Mouse (Mus musculus) hindbrain, embryonic 14.5 days (tissue): ENCODE measurements around the gene Txnrd2. TPM values are rescaled to one million over a fixed set of nuclear protein-coding genes. Genes with fewer than 3 reads are reported as not detected.

Experiments
- ATAC-seq: fragments of 200-750 bp; cut with Nextera tagmentation; 2 replicates; pipeline ENCODE4 v1.8.0; 2017; ENCODE audit warnings: moderate number of reproducible peaks, mild to moderate bottlenecking, moderate TSS enrichment, moderate library complexity; ENCODE audit not compliant: low FRiP score
- DNase-seq: peaks from one replicate; pipeline ENCODE4 v3.0.0-alpha.2; 2015; ENCODE audit warnings: low spot score
- H3K27ac ChIP-seq: fragments of 300-500 bp; sonication (generic); 2 replicates; pipeline ENCODE4 v1.5.1; 2014; ENCODE audit warnings: mild to moderate bottlenecking, moderate library complexity
- H3K27me3 ChIP-seq: fragments of 300-500 bp; sonication (generic); 2 replicates; pipeline ENCODE4 v1.6.1; 2014; ENCODE audit warnings: mild to moderate bottlenecking, low read length, mixed read lengths; ENCODE audit not compliant: control insufficient read depth, insufficient read depth
- H3K36me3 ChIP-seq: fragments of 300-500 bp; sonication (generic); replicated peaks from 2 replicates; pipeline ENCODE4 v1.6.1; 2014; ENCODE audit not compliant: control insufficient read depth, insufficient read depth
- H3K4me1 ChIP-seq: fragments of 300-500 bp; sonication (generic); replicated peaks from 2 replicates; pipeline ENCODE4 v1.6.1; 2014; ENCODE audit warnings: antibody characterized with exemption, low read length, mixed read lengths; ENCODE audit not compliant: control insufficient read depth, insufficient read depth
- H3K4me2 ChIP-seq: fragments of 300-500 bp; sonication (generic); replicated peaks from 2 replicates; pipeline ENCODE4 v1.6.1; 2014; ENCODE audit warnings: mild to moderate bottlenecking, moderate library complexity
- H3K4me3 ChIP-seq: fragments of 300-500 bp; sonication (generic); replicated peaks from 2 replicates; pipeline ENCODE4 v1.5.1; 2014; ENCODE audit warnings: mild to moderate bottlenecking, low read length
- H3K9ac ChIP-seq: fragments of 300-500 bp; sonication (generic); 2 replicates; pipeline ENCODE4 v1.6.1; 2014
- H3K9me3 ChIP-seq: fragments of 300-500 bp; sonication (generic); 2 replicates; pipeline ENCODE4 v1.6.1; 2016; ENCODE audit warnings: low read length; ENCODE audit not compliant: control insufficient read depth
- WGBS: fragments of 180-500 bp; shearing (Covaris S2); extraction: QIAGEN DNeasy Blood & Tissue Kit; methylation state at CpG from one replicate; pipeline ENCODE4 v1.1.7; 2014; 5-methylcytosine and 5-hydroxymethylcytosine counted together
- polyA plus RNA-seq: library from polyadenylated mRNA; unstranded; fragments of >200 nt; fragmentation: Nextera tagmentation; extraction: Ambion mirVana; gene quantifications from 2 replicates; pipeline ENCODE4 v1.2.1, GENCODE M21; 2014

Txnrd2 gene
- polyA plus RNA-seq, 1 experiment from 2014 or later: 26.0 TPM

DNA sequence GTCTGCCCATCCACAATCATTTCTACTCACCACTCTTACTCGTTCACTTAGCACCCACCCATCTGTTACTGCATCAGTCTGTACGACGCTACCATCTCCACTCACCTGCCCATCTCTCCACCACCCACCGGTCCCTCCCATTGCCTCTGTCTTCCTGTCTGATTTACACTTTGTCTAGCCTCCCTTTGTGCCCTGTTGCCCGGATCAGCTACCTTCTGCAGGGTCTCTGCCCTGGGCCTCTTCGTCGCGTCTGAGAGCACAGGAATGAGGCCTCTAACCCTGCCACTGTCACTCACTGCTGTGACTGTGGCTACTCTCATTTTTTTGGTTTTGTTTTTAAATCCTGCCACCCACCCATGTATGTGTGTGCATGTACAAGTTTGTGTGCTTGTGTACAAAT is 41.5 kb upstream of the Txnrd2 start:
- Histone ChIP-seq H3K9me3 (no peaks in the 10 kb centered on the region), H3K4me2 (no peak overlapping the region), H3K27me3 (no peaks in the 10 kb centered on the region), H3K27ac (no peak overlapping the region), H3K4me3 (no peak overlapping the region), H3K36me3 (no peaks in the 10 kb centered on the region), H3K4me1 (peaks cover 58% of the 10 kb centered on the region), H3K9ac (no peak overlapping the region)
- no peak for DNase-seq
- WGBS: 52% methylated on average over 8 of the region's 8 CpGs
- ATAC-seq: no peak

DNA sequence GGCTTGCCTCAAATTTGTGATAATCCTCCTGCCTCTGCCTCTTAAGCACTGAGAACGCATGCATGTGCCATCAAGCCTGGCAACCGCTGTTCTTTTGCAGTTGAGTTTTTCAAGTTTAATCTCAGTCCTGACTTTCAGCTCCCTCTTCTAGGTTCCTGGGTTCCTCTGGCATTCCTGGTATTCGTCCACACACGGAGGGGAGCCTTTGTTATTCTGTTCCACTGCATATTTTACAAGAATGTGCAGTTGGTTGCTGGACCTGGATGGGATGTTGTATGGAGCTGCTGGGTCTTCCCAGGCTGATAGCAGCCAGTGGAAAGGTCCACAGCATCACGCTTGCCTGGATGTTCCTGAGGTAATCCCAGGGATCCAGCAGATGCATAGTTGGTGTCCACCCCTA is 40.8 kb upstream of the Txnrd2 start:
- no peak overlapping the region for H3K27ac ChIP-seq
- no peak overlapping the region for H3K9ac ChIP-seq
- no peaks in the 10 kb centered on the region for H3K27me3 ChIP-seq
- no peak overlapping the region for H3K4me2 ChIP-seq
- H3K9me3 ChIP-seq: no peaks in the 10 kb centered on the region
- ATAC-seq: no peak
- DNase-seq: no peak
- H3K4me3 ChIP-seq: no peak overlapping the region
- no peaks in the 10 kb centered on the region for H3K36me3 ChIP-seq
- peaks cover 51% of the 10 kb centered on the region for H3K4me1 ChIP-seq
- 63% methylated on average over 5 of the region's 5 CpGs for WGBS

DNA sequence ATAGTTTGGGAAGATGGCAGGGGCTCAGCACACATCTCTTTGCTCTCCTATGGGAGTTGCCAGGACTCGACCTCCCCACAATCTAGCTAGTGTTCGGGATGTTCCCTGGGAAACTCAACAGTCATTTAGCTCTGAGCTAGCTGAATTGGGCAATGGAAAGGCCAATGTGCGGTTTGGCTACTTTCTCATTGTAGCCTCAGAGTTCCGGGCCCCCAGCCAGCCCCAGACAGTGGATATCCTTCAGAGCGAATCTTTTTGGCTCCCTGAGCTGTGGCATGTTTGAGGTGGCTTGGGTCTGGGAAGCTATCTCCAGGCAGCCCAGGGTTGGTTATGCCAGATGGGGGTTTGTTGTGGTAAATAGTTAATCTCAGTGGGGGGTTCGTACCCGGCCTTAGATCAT is 39.7 kb upstream of the Txnrd2 start:
- Histone ChIP-seq H3K36me3 (0 out of 2 replicates have a peak, but pooled peaks cover 4% of the 10 kb centered on the region), H3K9ac (no peak overlapping the region), H3K9me3 (no peaks in the 10 kb centered on the region), H3K27ac (0 out of 2 replicates have a peak overlapping the region, but pooled peaks have one; percentile 39), H3K4me3 (no peak overlapping the region), H3K4me2 (no peak overlapping the region), H3K27me3 (no peaks in the 10 kb centered on the region), H3K4me1 (peaks cover 42% of the 10 kb centered on the region)
- 63% methylated on average over 7 of the region's 7 CpGs for WGBS
- DNase-seq (no peak), ATAC-seq (peak; percentile 23; the same call in 1 of the 2 replicates)

DNA sequence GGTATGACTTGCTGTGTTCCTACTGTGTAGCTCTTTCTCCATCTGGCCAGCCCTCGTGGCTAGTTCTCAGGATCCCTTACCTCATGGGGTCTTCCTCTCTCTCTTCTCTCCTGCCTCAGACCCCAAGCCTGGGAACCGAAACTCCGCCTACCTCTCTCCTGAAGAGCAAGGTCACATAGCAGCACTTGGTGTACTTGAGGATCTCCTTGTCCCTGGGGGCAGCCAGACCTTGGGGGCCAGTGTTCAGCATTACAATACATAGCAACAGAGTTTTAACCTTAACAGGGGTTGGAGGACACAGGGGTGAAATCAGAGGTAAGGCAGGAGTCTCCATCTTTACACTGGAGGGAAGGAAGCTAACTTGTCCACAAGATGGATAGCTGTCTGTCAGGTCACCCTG is 39.2 kb upstream of the Txnrd2 start:
- Histone ChIP-seq H3K27me3 (no peaks in the 10 kb centered on the region), H3K27ac (peak overlapping the region; percentile 53), H3K9me3 (no peaks in the 10 kb centered on the region), H3K4me2 (no peak overlapping the region), H3K4me3 (no peak overlapping the region), H3K4me1 (peaks cover 37% of the 10 kb centered on the region), H3K36me3 (0 out of 2 replicates have a peak, but pooled peaks cover 4% of the 10 kb centered on the region), H3K9ac (0 out of 2 replicates have a peak overlapping the region, but pooled peaks have one; percentile 4)
- no peak for DNase-seq
- ATAC-seq: no peak
- 59% methylated on average over 3 of the region's 3 CpGs for WGBS

DNA sequence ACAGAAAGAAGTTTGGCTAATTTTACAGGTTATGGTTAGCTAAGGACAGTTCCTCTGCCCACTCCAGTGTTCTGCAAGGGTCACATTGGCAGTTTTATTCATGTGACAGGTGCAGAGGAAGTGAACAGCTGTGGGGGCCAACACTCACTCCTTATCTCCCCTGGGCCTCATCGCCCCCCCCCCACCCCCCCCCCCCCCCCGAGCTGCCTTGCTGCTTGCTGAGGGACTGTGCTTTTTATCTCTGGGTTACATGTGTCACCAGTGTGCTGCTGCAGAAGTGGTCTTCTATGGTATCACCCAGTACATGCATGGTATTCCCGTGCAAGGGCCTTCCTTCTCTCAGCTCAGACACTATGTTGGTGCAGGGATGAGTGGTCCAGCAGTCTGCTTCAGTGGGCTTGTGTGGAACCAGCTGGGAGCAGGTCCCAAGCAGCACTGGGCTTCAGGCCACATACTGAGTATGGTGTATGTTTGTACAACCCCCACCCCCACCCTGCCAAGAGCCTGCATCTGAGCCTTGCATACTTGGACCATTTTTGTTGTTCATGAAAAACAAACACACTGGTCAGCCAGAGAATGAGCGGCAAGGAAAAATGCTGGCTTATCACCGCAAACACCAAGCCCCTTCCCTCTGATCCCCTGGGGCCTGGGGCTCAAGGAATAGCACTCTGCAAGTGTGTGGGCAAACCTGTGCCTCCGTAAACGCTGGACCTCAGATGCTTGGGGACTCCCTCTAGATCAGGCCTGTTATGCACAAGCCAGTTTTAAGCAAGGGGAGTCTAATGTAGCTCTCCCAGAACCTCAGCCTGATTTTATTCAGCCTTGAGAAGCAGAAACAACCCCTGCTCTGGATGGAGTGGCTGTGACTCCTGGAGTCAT is 38.2 kb upstream of the Txnrd2 start:
- DNase-seq: no peak
- no peak overlapping the region for H3K9ac ChIP-seq

DNA sequence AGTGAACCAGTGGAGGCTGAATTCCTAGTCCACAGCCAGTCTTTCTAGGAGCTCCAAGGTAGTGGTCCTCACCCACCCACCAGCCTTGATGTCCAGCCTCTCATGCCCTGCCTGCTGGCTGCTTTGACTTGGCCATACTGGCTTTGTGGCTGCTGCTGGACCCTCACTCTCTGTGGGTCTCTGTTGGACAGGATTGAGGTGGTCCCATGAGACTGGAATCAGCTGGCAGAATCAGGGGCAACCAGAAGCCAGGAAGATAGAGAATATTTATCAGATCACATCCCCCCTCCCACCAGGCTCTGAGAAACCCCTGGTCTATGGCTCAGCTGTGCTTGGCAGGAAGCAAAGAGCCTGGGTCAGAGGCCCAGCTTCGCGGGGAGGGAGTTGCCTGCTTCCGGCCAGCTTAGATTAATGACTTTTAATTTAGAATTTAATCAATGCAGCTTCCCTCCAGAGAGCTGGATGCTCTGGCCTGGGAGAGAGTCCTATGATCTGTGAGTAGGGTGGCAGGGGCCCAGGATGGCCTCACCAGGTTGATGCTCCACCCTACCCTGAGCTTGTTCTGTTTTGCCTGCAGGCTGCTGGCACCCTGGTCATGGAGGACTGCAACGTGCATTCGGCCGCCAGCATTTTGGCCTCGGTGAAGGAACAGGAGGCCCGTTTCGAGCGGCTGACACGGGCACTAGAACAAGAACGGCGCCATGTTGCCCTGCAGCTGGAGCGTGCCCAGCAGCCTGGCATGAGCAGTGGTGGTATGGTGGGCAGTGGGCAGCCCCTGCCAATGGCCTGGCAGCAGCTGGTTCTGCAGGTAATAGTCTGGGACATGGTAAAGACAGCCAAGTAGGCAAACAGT is 37.4 kb upstream of the Txnrd2 start:
- Histone ChIP-seq H3K4me3 (no peak overlapping the region), H3K27me3 (no peaks in the 10 kb centered on the region), H3K36me3 (0 out of 2 replicates have a peak, but pooled peaks cover 4% of the 10 kb centered on the region), H3K4me2 (no peak overlapping the region), H3K4me1 (peaks cover 35% of the 10 kb centered on the region), H3K9ac (no peak overlapping the region), H3K9me3 (no peaks in the 10 kb centered on the region), H3K27ac (peak overlapping the region; percentile 69)
- WGBS: 59% methylated on average over 14 of the region's 14 CpGs
- no peak for DNase-seq
- no peak for ATAC-seq

More for the DNA sequence above, 38.2 kb upstream of the Txnrd2 start:
- H3K4me2 ChIP-seq: no peak overlapping the region
- no peak for ATAC-seq
- H3K27ac ChIP-seq: peak overlapping the region; percentile 69
- H3K36me3 ChIP-seq: 0 out of 2 replicates have a peak, but pooled peaks cover 4% of the 10 kb centered on the region
- whole genome bisulfite sequencing: 21% methylated on average over 6 of the region's 7 CpGs
- no peak overlapping the region for H3K4me3 ChIP-seq
- no peaks in the 10 kb centered on the region for H3K9me3 ChIP-seq
- H3K4me1 ChIP-seq: peaks cover 33% of the 10 kb centered on the region
- H3K27me3 ChIP-seq: no peaks in the 10 kb centered on the region

DNA sequence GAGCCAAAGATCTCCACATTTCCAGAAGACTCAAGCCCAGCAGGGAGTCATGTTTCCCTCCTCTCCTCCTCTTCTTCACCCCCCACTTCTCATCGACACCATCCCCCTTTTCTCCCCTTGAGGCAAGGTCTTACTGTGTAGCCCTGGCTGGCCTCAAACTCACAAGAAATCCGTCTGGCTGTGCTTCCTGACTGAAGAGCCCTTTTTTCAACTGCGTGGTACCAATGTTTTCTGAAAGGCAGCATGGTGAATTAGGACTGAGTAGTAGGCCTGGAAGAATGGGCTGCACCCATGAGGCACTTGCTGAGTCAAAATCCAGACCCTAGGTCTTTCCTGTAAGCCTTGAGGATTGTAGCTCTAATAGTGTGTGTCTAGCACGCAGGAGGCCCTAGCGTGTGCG is 35.8 kb upstream of the Txnrd2 start:
- Histone ChIP-seq H3K9me3 (no peaks in the 10 kb centered on the region), H3K4me1 (peaks cover 46% of the 10 kb centered on the region), H3K4me2 (no peak overlapping the region), H3K27me3 (no peaks in the 10 kb centered on the region), H3K27ac (no peak overlapping the region), H3K9ac (no peak overlapping the region), H3K4me3 (no peak overlapping the region), H3K36me3 (0 out of 2 replicates have a peak, but pooled peaks cover 4% of the 10 kb centered on the region)
- whole genome bisulfite sequencing: 79% methylated on average over 6 of the region's 6 CpGs
- DNase-seq: no peak
- no peak for ATAC-seq

DNA sequence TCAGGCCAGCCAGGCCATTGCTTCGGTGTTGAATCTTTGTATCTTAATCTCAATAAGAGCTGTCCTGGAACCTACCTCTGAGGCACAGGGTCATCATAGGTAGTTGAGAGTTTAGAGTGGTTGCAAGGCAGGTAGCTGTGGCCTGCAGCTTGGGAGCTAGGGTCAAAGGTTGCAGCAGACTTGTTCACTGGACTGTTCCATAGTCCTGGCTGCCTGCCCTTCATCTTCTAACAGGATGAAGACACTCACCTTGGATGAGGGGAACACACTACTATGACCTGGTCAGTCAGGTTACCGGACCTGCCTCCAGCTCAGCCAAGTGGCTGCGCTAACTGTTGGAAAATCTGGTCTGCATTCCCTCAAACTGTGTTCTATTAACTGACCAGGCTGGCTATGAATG is 35.1 kb upstream of the Txnrd2 start:
- Histone ChIP-seq H3K36me3 (0 out of 2 replicates have a peak, but pooled peaks cover 4% of the 10 kb centered on the region), H3K27ac (no peak overlapping the region), H3K4me1 (peaks cover 54% of the 10 kb centered on the region), H3K9ac (no peak overlapping the region), H3K27me3 (no peaks in the 10 kb centered on the region), H3K9me3 (no peaks in the 10 kb centered on the region), H3K4me2 (no peak overlapping the region), H3K4me3 (no peak overlapping the region)
- WGBS: 99% methylated on average over 3 of the region's 3 CpGs
- no peak for DNase-seq
- no peak for ATAC-seq

DNA sequence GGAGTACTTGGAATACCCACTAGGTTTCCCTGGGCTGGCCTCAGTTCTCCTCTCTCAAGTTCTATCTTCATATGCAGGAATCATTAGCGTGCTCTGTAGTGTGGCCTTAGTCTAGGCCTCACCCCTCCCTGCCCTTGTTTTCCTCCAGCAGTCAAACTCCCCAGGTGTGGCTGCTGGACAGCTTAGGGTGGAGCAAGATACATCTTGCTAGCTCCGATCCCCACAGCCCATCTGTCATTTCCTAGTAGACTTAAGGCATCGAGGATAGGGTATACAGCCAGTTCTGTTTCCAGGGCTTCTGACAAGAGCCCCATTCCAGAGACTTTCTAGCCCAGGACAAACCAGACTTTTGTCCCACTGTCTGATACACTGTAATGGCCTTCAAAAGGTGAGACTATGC is 34.5 kb upstream of the Txnrd2 start:
- ATAC-seq (no peak), DNase-seq (no peak)
- no peaks in the 10 kb centered on the region for H3K9me3 ChIP-seq
- H3K27me3 ChIP-seq: no peaks in the 10 kb centered on the region
- 88% methylated on average over 3 of the region's 3 CpGs for WGBS
- no peak overlapping the region for H3K9ac ChIP-seq
- H3K4me1 ChIP-seq: peaks cover 59% of the 10 kb centered on the region
- H3K27ac ChIP-seq: no peak overlapping the region
- H3K36me3 ChIP-seq: 0 out of 2 replicates have a peak, but pooled peaks cover 5% of the 10 kb centered on the region
- H3K4me2 ChIP-seq: no peak overlapping the region
- peak overlapping the region; percentile 50; the same call in 1 of the 2 replicates for H3K4me3 ChIP-seq
